Mouse (Mus musculus) gastrocnemius, postnatal 4 days (tissue): ENCODE measurements around the gene Vrk2. TPM values are rescaled to one million over a fixed set of nuclear protein-coding genes. Genes with fewer than 3 reads are reported as not detected.

Experiments
- DNase-seq, 2 experiments: peaks; one replicate each; pipeline ENCODE4 v3.0.0; 2021 to 2022; ENCODE audit warnings: low spot score in 2 of 2, mixed read lengths in 2 of 2
- total RNA-seq, 2 experiments: library from RNA; stranded (reverse); gene quantifications; 2 replicates each; pipeline ENCODE4 v1.2.3; 2021

Vrk2 gene
- total RNA-seq, 2 experiments from 2014 or later = 11.4 to 12.6 TPM

- DNase-seq = no peak
Observed at GRCm38 (mm10) chr11:26434229-26434628, 159.6 kb downstream of the Vrk2 start.

DNA sequence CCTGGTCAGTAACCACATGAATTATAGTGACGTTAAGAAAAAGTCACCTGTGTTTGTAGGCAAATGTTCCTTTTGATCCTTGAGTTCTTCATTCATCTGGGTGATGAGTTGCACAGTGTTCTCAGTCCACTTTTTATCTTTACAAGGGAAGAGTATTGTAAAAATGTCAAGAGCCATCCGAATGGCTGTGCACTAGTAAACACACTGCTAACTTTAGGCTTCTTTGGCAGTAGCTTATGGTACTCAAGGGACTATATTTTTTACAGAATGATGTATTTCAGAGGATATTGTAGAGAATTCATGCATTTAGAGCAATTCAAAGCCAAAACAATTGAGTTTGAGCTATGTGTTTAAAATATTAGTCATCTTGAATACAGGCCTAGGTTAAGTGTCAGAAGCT is 172.3 kb downstream of the Vrk2 start:
- DNase-seq = no peak

Other genes starting within 250 kb of the Vrk2 start
- 1 to 10 TPM; 7.4 to 8.2 TPM for gene Fancl, start 207.9 kb downstream of the Vrk2 start, total RNA-seq
- gene Gm6899, start 758 bp downstream of the Vrk2 start, total RNA-seq = not detected